Mouse (Mus musculus) gastrocnemius, adult 2 months (tissue): ENCODE measurements around the gene Cnr2. TPM values are rescaled to one million over a fixed set of nuclear protein-coding genes. Genes with fewer than 3 reads are reported as not detected.

Source experiments
- DNase-seq: peaks from one replicate; pipeline ENCODE4 v3.0.0; 2022
- H3K27ac ChIP-seq: fragments of 200-600 bp; 2 replicates; pipeline ENCODE4 v1.8.1; 2022; ENCODE audit warnings: mild to moderate bottlenecking
- H3K4me3 ChIP-seq: fragments of 200-600 bp; 2 replicates; pipeline ENCODE4 v1.8.1; 2022; ENCODE audit warnings: mild to moderate bottlenecking, moderate library complexity
- CTCF ChIP-seq: fragments of 200-600 bp; IDR thresholded peaks from 2 replicates; pipeline ENCODE4 v1.8.1; 2022; ENCODE audit warnings: antibody characterized with exemption, mild to moderate bottlenecking, moderate library complexity
- intact Hi-C: fragments of 180-260 bp; cut with DNase I; formaldehyde crosslinking; loops from one replicate; pipeline ENCODE4 v1.15.1; 2025
- total RNA-seq, 2 experiments: library from RNA; stranded (reverse); gene quantifications; 2 replicates each; pipeline ENCODE4 v1.2.3; 2021

Gene Cnr2
- total RNA-seq, 2 experiments from 2014 or later, result 0.10 to 0.11 TPM

DNA sequence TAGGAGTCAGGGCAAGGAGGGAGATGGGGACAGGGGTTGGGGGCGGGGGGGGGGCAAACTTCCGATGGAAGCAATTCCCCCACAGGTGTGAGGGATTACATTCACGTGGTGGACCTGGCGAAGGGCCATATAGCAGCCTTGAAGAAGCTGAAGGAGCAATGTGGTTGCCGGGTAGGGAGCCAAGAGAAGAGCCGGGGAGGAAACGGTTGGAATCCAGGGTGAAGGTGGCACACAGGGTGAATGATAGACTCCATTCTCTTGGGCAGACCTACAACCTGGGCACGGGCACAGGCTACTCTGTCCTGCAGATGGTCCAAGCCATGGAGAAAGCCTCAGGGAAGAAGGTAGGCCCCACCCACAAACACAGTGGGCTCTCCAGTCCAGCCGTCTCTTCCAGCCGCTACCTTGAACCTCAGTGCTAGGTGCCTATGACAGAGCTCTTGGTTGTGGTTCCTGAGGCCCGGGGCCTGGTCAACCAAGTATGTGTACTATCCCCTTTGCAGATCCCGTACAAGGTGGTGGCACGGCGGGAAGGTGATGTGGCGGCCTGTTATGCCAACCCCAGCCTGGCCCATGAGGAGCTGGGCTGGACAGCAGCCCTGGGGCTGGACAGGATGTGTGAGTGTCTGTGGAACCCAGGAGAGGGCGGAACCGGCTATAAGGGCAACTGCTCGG is 72.0 kb downstream of the Cnr2 start:
- peak; percentile 20 for DNase-seq
- intact Hi-C loops, result no loop called here
- Histone ChIP-seq H3K27ac (no peak overlapping the region), H3K4me3 (no peak overlapping the region)
- TF ChIP-seq CTCF, result no peak

DNA sequence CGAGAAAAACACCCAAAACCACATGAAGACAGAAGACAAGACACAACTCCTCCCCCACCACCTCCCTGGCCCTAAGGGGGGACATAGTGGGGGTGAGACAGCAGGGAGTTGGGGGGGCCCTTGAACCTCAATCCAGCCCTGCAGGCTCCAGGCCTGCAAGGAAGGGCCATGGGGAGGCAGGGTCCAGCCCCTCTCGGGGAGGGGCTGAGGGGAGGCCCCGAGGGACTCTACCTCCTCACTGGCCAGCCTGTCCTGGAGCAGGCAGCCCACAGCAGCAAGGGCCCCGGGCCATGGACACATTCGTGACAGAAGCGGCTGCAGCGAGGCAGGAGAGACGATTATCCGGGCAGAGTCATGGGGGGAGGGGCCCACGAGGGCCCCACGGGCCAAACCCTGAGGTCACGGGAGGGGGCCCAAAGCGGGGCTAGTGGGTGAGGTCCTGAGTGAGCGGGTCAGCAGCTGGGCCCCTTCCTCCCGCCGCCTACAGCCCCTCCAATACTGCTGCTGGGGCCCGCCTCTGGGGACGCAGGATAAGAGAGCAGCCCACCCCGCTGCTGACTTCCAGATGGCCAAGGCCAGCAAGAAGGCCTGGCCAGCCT is 73.2 kb downstream of the Cnr2 start:
- DNase-seq, result peak; percentile 25
- no peak for TF ChIP-seq CTCF
- no peak overlapping the region for H3K4me3 ChIP-seq
- intact Hi-C loops, result no loop called here
- H3K27ac ChIP-seq, result no peak overlapping the region

GRCm38 (mm10) chr4:135969070-135969750 is 74.0 kb downstream of the Cnr2 start:
- TF ChIP-seq CTCF, result no peak
- no peak overlapping the region for H3K27ac ChIP-seq
- DNase-seq, result peak; percentile 15
- intact Hi-C loops, result no loop called here
- H3K4me3 ChIP-seq, result no peak overlapping the region

Other genes starting within 250 kb of the Cnr2 start
- gene Ifnlr1, start 209.1 kb upstream of the Cnr2 start, total RNA-seq, result under 1 TPM; 0.17 to 0.31 TPM
- gene Il22ra1, start 167.2 kb upstream of the Cnr2 start, total RNA-seq, result not detected
- 100 to 1,000 TPM in 1 of 2 experiments, 10 to 100 TPM in 1; 31.1 to 100 TPM for gene Myom3, start 135.7 kb upstream of the Cnr2 start, total RNA-seq
- gene Srsf10, start 39.6 kb upstream of the Cnr2 start, total RNA-seq, result 10 to 100 TPM; 27.2 to 30.6 TPM
- 10 to 100 TPM; 36.7 to 44.8 TPM for gene Pnrc2, start 21.5 kb upstream of the Cnr2 start, total RNA-seq
- 10 to 100 TPM; 17.0 to 23.0 TPM for gene Fuca1, start 25.3 kb downstream of the Cnr2 start, total RNA-seq
- gene Hmgcl, start 51.1 kb downstream of the Cnr2 start, total RNA-seq, result 10 to 100 TPM; 31.7 to 43.4 TPM
- under 1 TPM in 1 of 2 experiments, not detected in 1; 0.47 TPM for gene Gale, start 68.3 kb downstream of the Cnr2 start, total RNA-seq
- gene Lypla2, start 77.2 kb downstream of the Cnr2 start, total RNA-seq, result 10 to 100 TPM; 25.6 to 30.4 TPM
- 10 to 100 TPM; 23.3 to 28.5 TPM for gene Pithd1, start 91.9 kb downstream of the Cnr2 start, total RNA-seq
- 10 to 100 TPM; 58.9 to 63.4 TPM for gene Eloa, start 126.4 kb downstream of the Cnr2 start, total RNA-seq
- 100 to 1,000 TPM; 215 to 256 TPM for gene Rpl11, start 158.0 kb downstream of the Cnr2 start, total RNA-seq
- 10 to 100 TPM; 11.3 to 21.9 TPM for gene Id3, start 248.1 kb downstream of the Cnr2 start, total RNA-seq